Mouse (Mus musculus) T-helper 1 cell (primary cell): ENCODE results near the gene Rasgrf1.

Experiments used
- in situ Hi-C: fragments of 300-600 bp; cut with MboI, MseI; formaldehyde crosslinking; loops from one replicate; pipeline ENCODE4 v1.15.1; 2025; ENCODE audit warnings: high pct_unique_total_duplicates

The Rasgrf1 gene

DNA sequence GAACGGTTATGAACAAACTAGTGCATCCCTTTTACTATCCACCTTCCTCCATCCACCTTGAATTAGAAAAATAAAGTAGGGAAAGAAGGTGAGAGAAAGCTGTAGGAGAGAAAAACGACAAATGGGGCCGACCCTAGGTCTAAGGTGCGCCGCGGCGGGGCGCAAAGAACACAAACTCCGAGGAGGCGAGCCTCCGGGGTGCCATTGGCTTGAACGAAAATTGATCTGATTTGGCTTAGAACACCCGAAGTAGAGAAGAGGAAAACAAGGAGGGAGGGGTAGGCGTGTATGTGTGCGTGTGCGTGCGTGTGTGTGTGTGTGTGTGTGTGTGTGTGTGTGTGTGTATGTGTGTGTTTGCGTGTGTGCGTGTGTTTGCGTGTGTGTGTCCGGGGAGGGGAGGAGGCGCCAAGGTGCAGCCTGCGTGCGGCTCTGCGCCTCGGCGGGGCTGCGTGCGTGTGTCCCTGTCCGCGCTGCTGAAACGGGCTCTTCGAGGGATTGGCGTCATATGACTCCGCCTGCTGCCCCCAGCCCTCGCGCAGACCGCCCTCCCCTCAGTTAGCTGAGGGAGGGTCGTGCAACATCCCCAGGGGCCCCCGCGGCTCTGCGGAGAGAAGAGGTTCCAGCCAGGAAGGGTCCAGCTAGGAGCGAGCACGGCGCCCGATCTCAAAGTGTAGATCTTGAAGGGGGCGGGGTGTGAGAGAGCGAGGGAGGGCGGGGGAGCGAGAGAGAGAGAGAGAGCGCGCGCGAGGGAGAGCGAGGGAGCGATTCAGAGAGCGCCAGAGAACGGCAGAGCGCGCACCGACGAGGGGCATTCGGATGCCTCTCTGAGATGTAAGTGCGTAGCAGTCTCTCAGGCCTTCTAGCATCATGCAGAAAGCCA is at the start of gene Rasgrf1:
TSS of gene Rasgrf1 (plus strand) at position 778 of the 880 bp plus-strand sequence.
- in situ Hi-C loops: loop anchor here (10.0 to 25.0 kb wide), 2 partner anchors 285 to 1453 kb away; partner anchors contain the start of genes Minar1, Zic1 and Zic4

DNA sequence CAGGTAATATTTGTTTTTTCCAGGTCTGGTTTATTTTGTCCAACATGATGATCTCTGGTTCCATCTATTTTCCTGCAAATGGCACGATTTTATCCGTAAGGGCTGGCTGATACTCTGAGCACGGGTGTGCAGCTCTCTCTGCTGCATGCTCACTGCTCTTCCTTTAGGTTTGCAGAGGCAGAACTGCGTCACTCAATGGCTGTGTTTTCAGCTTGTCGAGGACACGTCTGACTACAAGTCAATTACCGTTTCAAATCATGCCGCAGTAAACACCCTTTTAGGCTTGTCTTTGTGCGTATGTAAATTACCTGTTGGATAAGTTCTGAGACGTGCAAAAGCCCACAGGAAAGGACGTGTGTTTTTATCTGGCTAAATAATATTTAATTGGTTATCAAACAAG is 49.6 kb upstream of the Rasgrf1 start:
- in situ Hi-C loops: no loop called here

DNA sequence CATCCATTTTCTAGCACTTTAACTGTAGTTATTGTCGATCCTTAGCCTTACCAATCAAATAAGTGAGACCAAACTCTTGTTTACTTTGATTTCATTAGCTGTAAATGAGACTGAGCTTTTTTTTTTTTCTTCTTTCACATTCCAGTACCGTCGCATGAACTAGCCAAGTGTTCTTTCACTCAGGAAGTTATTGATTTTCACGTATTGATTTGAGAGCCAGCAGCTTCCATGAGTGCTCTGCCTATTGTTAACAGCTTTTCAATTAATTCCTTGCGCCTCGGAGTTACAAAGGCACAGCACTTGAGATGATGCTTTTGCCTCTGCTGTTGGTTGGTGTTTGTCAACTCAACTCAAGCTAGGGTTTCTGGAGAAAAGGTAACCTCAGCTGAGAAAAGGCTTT is 49.1 kb upstream of the Rasgrf1 start:
- in situ Hi-C loops: no loop called here

DNA sequence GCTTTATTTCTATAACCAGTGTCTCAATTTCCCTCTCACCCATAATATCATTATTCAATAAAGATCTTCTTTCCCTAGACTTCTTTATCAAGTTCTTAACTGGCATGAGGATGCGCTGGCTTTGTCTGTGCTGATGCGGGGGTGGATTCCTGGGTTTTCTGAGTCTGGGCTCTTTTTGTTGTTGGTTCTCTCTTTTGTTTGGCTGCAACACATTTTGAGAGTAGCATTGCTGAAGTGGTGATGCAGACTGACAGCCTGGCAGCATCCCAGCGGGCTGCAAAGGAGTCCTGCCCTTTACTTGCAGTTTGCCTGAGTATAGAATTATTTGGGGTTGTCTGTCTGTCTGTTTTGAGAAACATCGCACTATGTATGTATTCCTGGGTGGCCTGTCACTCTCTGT is 42.6 kb upstream of the Rasgrf1 start:
- in situ Hi-C loops: no loop called here

DNA sequence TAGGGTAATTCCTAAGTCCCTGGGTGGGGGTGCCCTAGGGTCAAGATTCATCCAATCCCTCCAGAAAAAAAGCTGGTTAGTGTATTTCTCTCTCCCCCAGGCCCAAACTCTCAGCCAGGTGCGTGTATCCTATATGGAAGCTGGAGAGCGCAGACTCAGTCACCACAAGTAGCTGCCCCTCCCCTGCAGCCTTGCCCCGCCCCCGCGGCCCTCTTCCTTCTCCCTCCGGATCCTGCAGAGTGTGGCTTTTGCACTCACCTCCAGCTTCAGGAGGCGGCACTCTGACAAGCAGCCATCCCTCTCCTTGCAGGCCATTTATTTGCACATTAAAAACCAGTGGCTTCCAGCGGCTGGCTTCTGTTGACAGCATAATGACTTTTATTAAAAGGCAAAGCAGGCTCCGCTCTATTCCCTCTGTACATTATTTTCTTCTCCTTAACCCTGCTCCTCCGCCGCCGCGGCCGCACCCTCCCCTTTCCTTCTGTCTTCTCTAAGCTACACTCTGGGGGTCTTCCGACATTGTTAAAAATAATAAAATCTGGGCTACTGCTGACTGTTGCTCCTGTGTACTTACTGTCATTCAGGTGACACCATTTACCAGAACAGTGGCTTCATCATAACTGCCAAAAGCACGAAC is 41.5 kb upstream of the Rasgrf1 start:
- in situ Hi-C loops: no loop called here

DNA sequence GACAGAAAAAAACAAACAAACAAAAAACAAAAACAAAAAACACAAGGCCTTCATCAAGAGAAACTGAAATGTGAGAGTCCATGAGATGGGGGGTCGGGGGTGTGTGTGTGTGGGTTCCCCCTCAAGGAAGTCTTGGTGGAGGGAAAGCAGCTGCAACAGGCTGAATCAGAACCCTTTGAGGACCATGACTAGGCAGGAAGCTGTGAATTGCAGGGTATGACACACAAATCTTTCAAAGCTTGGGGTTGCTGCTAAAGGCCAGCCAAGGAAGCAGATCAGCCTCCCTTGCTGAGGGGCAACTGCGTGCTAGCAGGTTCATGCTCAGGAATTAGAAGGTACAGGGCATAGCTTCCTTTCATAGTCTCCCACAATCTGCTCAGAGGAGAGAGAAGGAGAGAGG is 40.1 kb upstream of the Rasgrf1 start:
- in situ Hi-C loops: no loop called here

DNA sequence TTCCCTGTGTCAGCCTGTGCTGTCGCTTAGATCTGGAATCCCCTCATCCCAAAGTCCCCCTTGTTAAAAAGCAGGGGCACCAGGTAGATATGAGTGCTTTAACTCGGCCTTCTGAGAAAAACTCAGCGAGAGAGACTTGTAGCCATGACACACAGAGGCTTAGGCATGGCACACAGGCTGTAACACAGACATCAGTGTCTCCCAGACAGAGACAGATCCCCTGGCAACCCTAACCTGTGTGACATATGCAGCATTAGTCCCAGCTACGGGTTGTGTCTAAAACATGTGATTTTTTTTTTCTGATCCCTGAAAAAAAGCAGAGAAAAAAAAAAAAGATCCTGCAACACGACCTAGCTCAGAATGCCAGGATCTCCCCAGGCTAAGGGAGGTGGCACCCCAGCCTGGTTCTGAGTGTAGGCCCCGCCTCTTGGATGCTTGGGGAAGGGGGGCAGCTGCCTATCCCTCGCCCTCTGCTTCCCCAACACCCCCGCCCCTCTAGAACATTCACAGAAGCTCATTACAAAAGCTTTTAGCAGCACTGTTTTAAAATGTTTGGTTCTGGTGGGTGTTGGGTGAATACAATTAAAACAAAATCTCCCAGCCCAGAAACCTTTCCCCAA is 39.1 kb upstream of the Rasgrf1 start:
- in situ Hi-C loops: no loop called here

DNA sequence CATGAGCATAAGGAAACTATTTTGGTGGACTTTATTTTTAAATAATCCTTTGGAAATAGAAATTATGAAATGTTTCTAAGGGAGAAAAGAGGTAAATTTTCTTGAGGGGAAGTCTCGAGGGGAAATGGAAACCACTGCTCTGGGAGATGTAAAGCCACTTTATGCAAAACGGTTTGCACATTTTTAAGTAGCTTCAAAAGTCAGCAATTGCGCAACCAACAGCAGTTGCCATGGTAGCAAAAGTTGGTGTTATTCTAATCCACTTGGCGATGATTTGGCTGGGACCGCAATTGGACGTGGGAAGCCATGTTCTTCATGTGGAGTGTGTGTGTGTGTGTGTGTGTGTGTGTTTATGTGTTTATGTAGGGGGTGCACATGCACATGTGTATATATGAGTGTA is 37.6 kb upstream of the Rasgrf1 start:
- in situ Hi-C loops: no loop called here

DNA sequence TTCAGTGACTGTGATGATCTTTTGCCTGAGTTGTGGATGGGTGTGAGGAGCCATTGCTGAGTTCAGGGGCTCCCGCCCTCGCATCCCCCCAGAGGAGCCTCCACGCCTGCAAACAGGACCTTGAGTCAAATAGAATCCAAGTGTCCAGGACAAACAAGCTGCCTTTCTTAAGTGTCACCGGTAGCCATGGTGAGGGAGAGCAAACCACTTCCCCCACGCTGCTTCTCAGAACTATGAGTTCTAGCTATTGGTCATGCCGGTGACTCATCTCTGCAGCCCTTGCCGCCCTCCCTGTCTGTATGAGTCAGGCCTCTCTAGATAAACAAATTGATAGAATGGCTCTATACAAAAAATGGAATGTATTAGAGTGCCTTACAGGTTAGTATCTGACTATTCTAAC is 35.3 kb upstream of the Rasgrf1 start:
- in situ Hi-C loops: no loop called here

DNA sequence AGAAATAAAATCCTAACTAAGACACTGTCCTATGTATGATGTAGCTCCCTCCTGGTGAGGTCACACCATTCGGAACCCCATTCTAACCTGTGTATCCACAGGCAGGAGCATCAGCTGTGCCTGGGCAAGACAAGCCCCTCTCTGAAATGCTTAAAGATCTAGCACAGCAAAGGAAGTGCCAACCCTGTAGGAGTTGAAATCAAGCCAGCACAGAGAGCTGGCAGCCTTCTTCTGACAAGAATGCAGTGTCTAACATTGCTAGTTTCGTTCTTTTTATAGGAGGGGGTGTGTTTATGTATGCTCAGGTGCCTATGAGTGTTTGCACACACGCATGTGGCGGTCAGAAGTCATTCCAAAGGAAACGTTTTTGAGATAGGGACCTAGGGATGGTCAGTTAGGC is 34.2 kb upstream of the Rasgrf1 start:
- in situ Hi-C loops: no loop called here

DNA sequence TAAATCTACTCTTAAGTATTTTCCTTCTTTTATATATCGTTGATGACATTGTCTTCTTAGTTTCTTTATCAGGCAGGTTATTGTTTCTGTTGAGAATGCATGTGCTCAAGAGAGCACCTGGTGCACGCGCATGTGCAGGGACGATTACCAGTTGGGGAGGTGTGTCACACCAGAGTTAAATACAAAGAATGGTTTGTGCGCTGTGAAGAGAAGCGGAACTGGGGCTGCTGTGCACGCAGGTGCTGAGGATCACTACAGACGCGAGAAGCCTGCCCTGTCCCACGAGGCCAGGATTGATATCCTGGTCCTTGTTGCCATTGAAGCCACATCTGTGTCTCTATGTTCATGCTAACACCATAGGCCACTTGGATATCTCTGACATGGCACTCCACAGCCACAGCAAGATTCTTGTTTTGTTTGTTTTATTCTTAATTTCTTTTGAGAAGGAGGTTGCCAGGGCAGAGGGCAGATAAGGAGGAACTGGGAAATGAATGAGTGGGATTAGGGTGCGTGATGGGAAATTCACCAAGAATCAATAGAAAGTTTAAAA is 31.2 kb upstream of the Rasgrf1 start:
- in situ Hi-C loops: no loop called here

DNA sequence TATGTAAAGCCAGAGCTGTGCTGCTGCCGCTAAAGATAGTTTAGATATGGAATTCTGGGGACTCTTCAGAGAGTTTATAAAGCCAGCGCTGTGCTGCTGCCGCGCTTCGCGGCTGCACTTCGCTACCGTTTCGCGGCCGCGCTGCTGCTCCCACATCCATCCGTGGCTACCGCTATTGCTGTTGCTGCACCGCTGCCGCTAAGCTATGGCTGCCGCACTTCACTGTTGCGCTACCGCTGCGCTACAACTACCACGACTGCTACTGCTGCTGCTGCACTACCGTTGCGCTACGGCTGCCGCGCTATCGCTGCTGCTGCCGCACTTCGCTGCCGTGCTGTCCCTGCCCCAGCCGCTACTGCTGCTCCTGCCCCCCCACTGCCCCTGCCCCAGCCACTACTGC is 30.1 kb upstream of the Rasgrf1 start:
- in situ Hi-C loops: no loop called here

DNA sequence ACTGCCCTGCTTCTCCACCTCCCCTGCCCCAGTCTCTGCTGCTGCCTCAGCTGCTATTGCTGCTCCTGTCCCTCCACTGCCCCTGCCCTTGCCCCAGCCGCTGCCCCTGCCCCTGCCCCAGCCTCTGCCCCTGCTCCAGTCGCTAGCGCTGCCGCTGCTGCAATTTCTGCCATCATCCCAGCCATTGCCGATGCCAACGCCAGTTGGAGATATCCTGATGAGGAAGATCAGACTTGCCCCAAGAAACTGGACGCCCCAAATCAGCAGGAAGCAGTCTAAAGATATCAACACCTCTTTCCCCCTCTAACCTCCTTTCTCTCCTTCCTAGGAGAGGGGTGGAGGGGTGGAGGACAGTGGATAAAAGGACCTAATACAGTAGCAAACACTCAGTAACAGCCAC is 28.2 kb upstream of the Rasgrf1 start:
- in situ Hi-C loops: no loop called here

DNA sequence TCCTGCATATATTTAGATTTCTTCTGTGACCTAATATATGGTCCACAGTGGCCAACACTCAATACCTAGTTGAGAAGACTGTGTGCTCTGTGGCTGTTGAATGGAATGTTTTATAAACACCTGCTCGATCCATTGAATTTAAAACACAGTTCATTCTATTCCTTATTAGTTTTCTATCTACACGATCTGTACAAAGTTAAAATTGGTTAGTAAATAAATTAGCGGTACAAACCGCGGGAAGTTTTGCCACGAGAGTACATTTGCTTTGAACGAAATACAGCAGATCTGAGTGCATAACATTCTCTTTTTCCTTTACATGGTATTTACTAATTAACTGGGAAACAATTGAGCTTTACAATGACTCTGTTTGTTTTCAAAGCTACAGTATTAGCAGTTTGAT is 27.1 kb upstream of the Rasgrf1 start:
- in situ Hi-C loops: no loop called here

DNA sequence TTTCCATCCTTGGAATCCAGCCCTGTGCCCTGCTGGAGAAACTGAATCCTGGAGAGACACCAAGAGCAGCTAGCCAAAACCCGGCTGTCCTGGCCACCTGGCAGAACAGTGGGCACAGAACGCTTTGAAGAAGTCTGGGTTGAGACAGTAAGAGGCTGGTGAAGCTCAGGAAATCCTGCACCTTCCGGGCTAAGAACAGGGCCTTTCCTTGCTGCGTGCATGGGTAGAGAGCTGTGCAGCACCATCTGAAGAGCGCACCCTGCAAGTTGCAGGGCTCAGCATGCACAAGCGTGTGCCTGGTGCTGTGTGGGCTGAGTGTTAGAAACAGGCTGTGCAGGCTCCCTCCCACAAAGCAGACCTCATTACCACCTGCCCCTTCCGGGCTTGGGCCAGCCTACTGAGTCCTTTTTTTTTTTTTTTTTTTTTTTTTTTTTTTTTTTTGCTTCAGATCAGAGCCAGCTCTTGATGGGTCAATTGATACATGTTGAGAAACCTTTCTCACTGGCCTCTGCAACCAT is 23.9 kb upstream of the Rasgrf1 start:
- in situ Hi-C loops: no loop called here

DNA sequence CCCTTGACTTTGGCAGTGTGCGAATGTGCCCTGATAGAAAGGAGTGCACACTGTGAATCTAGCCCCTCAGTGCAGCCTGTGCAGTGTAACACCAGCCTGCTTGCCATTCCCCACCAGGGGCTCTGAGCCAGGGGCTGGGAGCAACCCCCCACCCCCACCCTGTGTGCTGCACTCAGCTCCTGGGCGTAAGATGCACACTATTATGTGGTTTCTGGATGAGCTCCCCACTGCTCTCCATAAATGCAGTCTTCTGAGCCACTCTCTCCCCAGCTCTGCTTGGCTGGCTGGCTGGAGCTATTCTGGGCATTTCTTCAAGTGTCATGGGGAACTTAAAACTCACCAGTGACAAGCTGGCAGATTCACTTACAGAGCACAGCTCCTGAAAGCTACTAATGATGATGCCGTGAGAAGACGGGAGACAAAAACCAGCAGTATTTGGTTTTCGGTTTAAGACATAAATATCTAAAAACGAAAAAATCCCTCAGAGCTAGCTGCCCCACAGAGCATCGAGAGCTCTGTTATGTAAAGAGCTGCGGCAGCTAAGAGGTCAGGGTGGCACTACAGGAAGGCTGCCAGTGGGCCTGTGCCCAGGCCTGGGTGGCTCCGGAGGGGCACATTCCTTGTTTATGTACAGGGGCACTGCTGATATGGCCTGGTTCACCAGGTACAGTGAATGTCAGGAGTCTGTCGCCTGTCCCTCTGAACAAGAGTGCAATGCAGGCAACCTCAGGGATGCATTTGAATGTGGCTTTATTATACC is 18.0 kb upstream of the Rasgrf1 start:
- in situ Hi-C loops: no loop called here

DNA sequence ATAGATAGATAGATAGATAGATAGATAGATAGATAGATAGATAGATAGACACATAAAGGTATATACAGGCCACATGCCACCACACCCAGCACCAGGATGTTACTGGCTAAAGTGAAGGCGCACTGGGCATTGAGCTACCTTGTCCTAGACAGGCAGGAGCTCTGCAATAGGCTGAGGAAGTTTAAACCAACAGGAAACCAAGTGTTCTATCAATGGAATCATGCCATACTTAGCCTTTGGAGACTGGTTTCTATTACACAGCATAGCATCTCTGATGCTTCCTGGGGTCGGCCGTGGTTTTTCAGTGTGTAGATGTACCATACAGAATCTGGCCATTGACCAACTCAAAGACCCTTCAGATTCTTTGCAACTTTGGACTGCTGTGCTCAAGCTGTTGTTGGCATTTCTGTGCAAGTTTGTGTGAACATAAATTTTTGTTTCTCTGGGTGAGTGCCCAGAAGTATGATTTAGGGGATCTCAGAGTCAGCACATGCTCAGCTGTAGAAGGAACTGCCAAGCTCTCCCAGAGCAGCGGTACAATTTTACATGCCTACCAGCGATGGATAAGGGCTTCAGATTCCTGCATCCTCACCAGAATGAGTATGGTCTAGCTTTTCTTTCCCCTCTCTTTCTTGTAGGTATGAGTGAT is 17.0 kb upstream of the Rasgrf1 start:
- in situ Hi-C loops: no loop called here

DNA sequence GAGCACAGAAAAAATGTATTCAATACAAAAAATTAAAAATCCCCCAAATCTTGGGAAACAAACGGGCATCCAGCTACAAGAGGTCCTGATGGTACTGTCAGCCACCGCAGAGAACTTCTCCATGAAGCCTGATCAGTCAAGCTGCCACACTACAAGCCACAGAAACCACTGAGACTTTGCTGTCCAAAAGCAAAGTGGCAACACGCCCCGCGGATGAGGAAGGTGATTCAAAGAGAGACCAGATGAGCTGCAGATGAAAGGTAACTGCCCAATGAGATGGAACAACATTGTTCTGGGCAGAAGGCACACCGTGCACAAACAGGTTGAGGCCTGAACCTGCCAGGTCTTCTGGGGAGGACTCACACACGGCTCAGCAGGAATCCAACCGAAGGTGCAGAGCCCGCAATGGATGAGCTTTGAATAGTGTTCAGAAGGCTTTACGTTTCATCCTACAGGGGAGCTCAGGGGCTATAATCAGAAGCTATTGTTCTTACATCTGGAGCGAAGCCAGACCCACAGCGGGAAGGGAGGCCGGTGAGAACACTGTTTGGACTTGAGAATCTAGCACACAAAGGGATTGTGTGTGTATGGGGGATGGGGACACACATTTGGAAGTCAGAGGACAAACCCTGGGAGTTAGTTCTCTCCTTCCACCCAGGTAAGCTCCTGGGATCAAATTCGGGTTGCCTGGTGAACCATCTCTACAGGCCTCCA is 9.4 kb upstream of the Rasgrf1 start:
- in situ Hi-C loops: loop anchor here (25.0 kb wide), 1 partner anchor 1462 kb away; the partner anchor contains the start of genes Zic1 and Zic4

DNA sequence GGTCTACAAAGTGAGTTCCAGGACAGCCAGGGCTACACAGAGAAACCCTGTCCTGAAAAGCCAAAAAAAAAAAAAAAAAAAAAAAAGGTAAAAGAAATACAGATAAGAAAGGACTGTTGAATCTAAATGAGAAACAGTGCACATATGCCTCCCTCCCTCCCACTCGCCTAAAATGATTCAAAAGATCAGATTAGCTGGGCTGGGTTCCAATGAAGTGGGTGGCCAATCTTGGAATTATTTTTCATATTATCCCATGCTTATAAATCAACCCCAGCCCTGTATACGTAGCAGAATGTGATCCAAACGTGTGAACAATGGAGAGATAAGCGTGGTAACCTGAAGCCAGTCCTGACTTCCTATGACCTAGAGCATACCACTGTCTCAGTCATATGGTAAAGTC is 8.5 kb upstream of the Rasgrf1 start:
- in situ Hi-C loops: loop anchor here (25.0 kb wide), 1 partner anchor 1461 kb away; the partner anchor contains the start of genes Zic1 and Zic4

DNA sequence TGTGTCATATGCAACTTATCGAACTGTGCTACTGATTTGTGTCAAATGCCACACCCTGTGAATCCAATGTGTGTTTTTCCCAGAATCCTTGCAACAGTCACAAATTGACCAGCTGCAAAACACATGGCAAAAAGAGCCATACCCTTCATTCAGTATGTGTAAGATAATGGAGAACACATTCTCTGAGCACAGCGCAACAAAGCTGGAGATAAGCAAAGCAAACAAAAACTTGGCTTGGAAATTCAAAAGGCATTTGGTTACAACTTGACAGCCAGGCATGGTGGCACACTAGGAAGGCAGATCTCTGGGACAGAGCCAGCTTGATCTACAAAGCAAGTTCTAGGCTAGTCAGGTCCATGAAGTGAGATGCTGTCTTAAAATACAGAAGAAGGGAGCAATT is 6.9 kb upstream of the Rasgrf1 start:
- in situ Hi-C loops: loop anchor here (25.0 kb wide), 1 partner anchor 1459 kb away; the partner anchor contains the start of genes Zic1 and Zic4
